Mouse (Mus musculus): Measurements from ENCODE around the gene Serpinf1.

Gene Serpinf1

GRCm38 (mm10) chr11:75441034-75441433 lies 18.5 kb upstream of the Serpinf1 start:
- no peak for TF ChIP-seq CTCF (conservative IDR thresholded peaks at IDR 0.05; ENCODE audit: low read length)
- TF ChIP-seq POU5F1 (IDR thresholded peaks at IDR 0.05; ENCODE audit: borderline replicate concordance, low read length) = no peak
- TF ChIP-seq NANOG (IDR thresholded peaks at IDR 0.05; ENCODE audit: borderline replicate concordance, low read length) = no peak
- Histone ChIP-seq H3K4me3 (replicated peaks; ENCODE audit: low read length) (no peak overlapping the region), H3K36me3 (ENCODE audit: insufficient read depth, low read length) (no peaks in the 10 kb centered on the region), H3K9me3 (ENCODE audit: low read length) (no peaks in the 10 kb centered on the region), H3K4me1 (replicated peaks; ENCODE audit: low read depth, low read length) (peaks cover 47% of the 10 kb centered on the region), H3K27me3 (ENCODE audit: insufficient read depth, low read length) (peaks cover 62% of the 10 kb centered on the region)

GRCm38 (mm10) chr11:75439951-75440350 lies 17.4 kb upstream of the Serpinf1 start:
- Histone ChIP-seq H3K27me3 (ENCODE audit: insufficient read depth, low read length) (peaks cover 60% of the 10 kb centered on the region), H3K36me3 (ENCODE audit: insufficient read depth, low read length) (no peaks in the 10 kb centered on the region), H3K9me3 (ENCODE audit: low read length) (no peaks in the 10 kb centered on the region), H3K4me3 (replicated peaks; ENCODE audit: low read length) (no peak overlapping the region), H3K4me1 (replicated peaks; ENCODE audit: low read depth, low read length) (peaks cover 41% of the 10 kb centered on the region)
- TF ChIP-seq POU5F1 (IDR thresholded peaks at IDR 0.05; ENCODE audit: borderline replicate concordance, low read length) (no peak), CTCF (conservative IDR thresholded peaks at IDR 0.05; ENCODE audit: low read length) (no peak), NANOG (IDR thresholded peaks at IDR 0.05; ENCODE audit: borderline replicate concordance, low read length) (no peak)

GRCm38 (mm10) chr11:75439363-75439762 lies 16.9 kb upstream of the Serpinf1 start, which contains the start of gene Serpinf2:
TSS of gene Serpinf2 (minus strand) at chr11:75439591.
- TF ChIP-seq NANOG (IDR thresholded peaks at IDR 0.05; ENCODE audit: borderline replicate concordance, low read length) (no peak), POU5F1 (IDR thresholded peaks at IDR 0.05; ENCODE audit: borderline replicate concordance, low read length) (no peak), CTCF (conservative IDR thresholded peaks at IDR 0.05; ENCODE audit: low read length) (no peak)
- peaks cover 36% of the 10 kb centered on the region for H3K4me1 ChIP-seq (replicated peaks; ENCODE audit: low read depth, low read length)

GRCm38 (mm10) chr11:75438804-75439203 lies 16.3 kb upstream of the Serpinf1 start:
- peaks cover 6% of the 10 kb centered on the region for H3K9me3 ChIP-seq (ENCODE audit: low read length)
- H3K27me3 ChIP-seq (ENCODE audit: insufficient read depth, low read length) = peaks cover 50% of the 10 kb centered on the region
- TF ChIP-seq NANOG (IDR thresholded peaks at IDR 0.05; ENCODE audit: borderline replicate concordance, low read length) (no peak), POU5F1 (IDR thresholded peaks at IDR 0.05; ENCODE audit: borderline replicate concordance, low read length) (no peak), CTCF (conservative IDR thresholded peaks at IDR 0.05; ENCODE audit: low read length) (no peak)
- H3K36me3 ChIP-seq (ENCODE audit: insufficient read depth, low read length) = no peaks in the 10 kb centered on the region
- no peak overlapping the region for H3K4me3 ChIP-seq (replicated peaks; ENCODE audit: low read length)
- peaks cover 30% of the 10 kb centered on the region for H3K4me1 ChIP-seq (replicated peaks; ENCODE audit: low read depth, low read length)

More at GRCm38 (mm10) chr11:75439363-75439762, 16.9 kb upstream of the Serpinf1 start, which contains the start of gene Serpinf2:
- Histone ChIP-seq H3K9me3 (ENCODE audit: low read length) (peaks cover 3% of the 10 kb centered on the region), H3K4me3 (replicated peaks; ENCODE audit: low read length) (no peak within 1 kb of the TSS), H3K27me3 (ENCODE audit: insufficient read depth, low read length) (peaks cover 55% of the 10 kb centered on the region), H3K36me3 (ENCODE audit: insufficient read depth, low read length) (no peaks in the 10 kb centered on the region)

GRCm38 (mm10) chr11:75438194-75438593 lies 15.7 kb upstream of the Serpinf1 start:
- peaks cover 24% of the 10 kb centered on the region for H3K4me1 ChIP-seq (replicated peaks; ENCODE audit: low read depth, low read length)
- TF ChIP-seq CTCF (conservative IDR thresholded peaks at IDR 0.05; ENCODE audit: low read length) (no peak), NANOG (IDR thresholded peaks at IDR 0.05; ENCODE audit: borderline replicate concordance, low read length) (no peak), POU5F1 (IDR thresholded peaks at IDR 0.05; ENCODE audit: borderline replicate concordance, low read length) (no peak)

GRCm38 (mm10) chr11:75434138-75434537 lies 11.6 kb upstream of the Serpinf1 start:
- TF ChIP-seq POU5F1 (IDR thresholded peaks at IDR 0.05; ENCODE audit: borderline replicate concordance, low read length) (no peak), CTCF (conservative IDR thresholded peaks at IDR 0.05; ENCODE audit: low read length) (peak; percentile 69)
- Histone ChIP-seq H3K36me3 (ENCODE audit: insufficient read depth, low read length) (no peaks in the 10 kb centered on the region), H3K27me3 (ENCODE audit: insufficient read depth, low read length) (peaks cover 52% of the 10 kb centered on the region), H3K4me1 (replicated peaks; ENCODE audit: low read depth, low read length) (peaks cover 14% of the 10 kb centered on the region), H3K4me3 (replicated peaks; ENCODE audit: low read length) (no peak overlapping the region), H3K9me3 (ENCODE audit: low read length) (peaks cover 6% of the 10 kb centered on the region)

More at GRCm38 (mm10) chr11:75438194-75438593, 15.7 kb upstream of the Serpinf1 start:
- H3K27me3 ChIP-seq (ENCODE audit: insufficient read depth, low read length) = peaks cover 47% of the 10 kb centered on the region
- H3K36me3 ChIP-seq (ENCODE audit: insufficient read depth, low read length) = no peaks in the 10 kb centered on the region
- peaks cover 6% of the 10 kb centered on the region for H3K9me3 ChIP-seq (ENCODE audit: low read length)
- H3K4me3 ChIP-seq (replicated peaks; ENCODE audit: low read length) = no peak overlapping the region

- Histone ChIP-seq H3K9me3 (ENCODE audit: low read length) (peaks cover 6% of the 10 kb centered on the region), H3K36me3 (ENCODE audit: insufficient read depth, low read length) (no peaks in the 10 kb centered on the region), H3K27me3 (ENCODE audit: insufficient read depth, low read length) (peaks cover 41% of the 10 kb centered on the region), H3K4me1 (replicated peaks; ENCODE audit: low read depth, low read length) (peaks cover 5% of the 10 kb centered on the region), H3K4me3 (replicated peaks; ENCODE audit: low read length) (no peak overlapping the region)
- TF ChIP-seq CTCF (conservative IDR thresholded peaks at IDR 0.05; ENCODE audit: low read length) (no peak), POU5F1 (IDR thresholded peaks at IDR 0.05; ENCODE audit: borderline replicate concordance, low read length) (no peak), NANOG (IDR thresholded peaks at IDR 0.05; ENCODE audit: borderline replicate concordance, low read length) (no peak)
These were observed 8.8 kb upstream of the Serpinf1 start for GRCm38 (mm10) chr11:75431307-75431706.

GRCm38 (mm10) chr11:75429019-75429705 lies 6.7 kb upstream of the Serpinf1 start:
- Histone ChIP-seq H3K27me3 (ENCODE audit: insufficient read depth, low read length) (peaks cover 40% of the 10 kb centered on the region), H3K9me3 (ENCODE audit: low read length) (peaks cover 1% of the 10 kb centered on the region)
- TF ChIP-seq CTCF (conservative IDR thresholded peaks at IDR 0.05; ENCODE audit: low read length) (no peak), POU5F1 (IDR thresholded peaks at IDR 0.05; ENCODE audit: borderline replicate concordance, low read length) (no peak), NANOG (IDR thresholded peaks at IDR 0.05; ENCODE audit: borderline replicate concordance, low read length) (no peak)

More at GRCm38 (mm10) chr11:75429019-75429705, 6.7 kb upstream of the Serpinf1 start:
- no peaks in the 10 kb centered on the region for H3K36me3 ChIP-seq (ENCODE audit: insufficient read depth, low read length)
- H3K4me1 ChIP-seq (replicated peaks; ENCODE audit: low read depth, low read length) = no peaks in the 10 kb centered on the region; the same call in 1 of the 2 replicates
- H3K4me3 ChIP-seq (replicated peaks; ENCODE audit: low read length) = no peak overlapping the region
